Mouse (Mus musculus): ENCODE measurements at regions not wholly inside any gene's neighbourhood (a gene's known extent, or its start where the extent isn't known, plus 50 kb on each side); places are given as distances from the start of the nearest gene placed in this dataset.
"Not testable (repeated sequence)": the region's sequence is repeated elsewhere in the genome, so short reads cannot be mapped to it uniquely, and the experiment has no call there.

DNA sequence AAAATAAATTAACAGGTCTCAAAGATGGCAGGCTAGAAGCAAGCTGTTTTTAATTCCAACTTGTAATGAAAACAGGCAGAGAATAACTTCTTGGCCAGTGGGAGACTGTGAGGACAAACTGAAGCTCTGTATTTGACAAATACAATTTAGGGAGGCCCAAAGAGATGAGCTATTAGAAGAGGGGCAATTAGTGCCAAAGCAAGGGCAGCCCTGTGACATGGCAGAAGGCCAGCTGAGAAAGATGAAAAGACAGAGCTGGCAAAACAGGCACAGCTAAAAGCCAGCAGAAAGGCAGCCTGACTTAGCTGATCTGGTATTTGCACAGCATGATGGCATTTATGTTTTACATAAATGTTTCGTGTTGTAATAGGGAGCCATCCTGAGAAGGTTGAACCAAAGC is 175.0 kb upstream of the Ngly1 start:
- DNase-seq (ENCODE audit: low spot score in 2 of 2): no peak

DNA sequence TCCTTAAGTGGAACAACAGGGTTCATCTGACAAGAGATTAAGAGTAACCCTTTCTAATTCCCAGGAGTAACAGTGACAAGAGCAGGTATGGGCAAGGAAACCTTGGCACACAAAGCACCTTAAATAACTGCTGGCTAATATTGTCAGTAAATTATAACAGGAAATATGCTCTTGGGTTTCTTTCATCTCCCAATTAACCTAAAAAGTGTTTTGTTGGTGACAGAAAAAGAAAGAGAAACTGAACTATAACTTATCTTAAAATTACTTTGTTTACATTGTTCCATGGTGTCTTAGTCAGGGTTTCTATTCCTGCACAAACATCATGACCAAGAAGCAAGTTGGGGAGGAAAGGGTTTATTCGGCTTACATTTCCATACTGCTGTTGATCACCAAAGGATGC is 170.0 kb upstream of the Ngly1 start:
- DNase-seq (ENCODE audit: low spot score in 2 of 2): no peak

DNA sequence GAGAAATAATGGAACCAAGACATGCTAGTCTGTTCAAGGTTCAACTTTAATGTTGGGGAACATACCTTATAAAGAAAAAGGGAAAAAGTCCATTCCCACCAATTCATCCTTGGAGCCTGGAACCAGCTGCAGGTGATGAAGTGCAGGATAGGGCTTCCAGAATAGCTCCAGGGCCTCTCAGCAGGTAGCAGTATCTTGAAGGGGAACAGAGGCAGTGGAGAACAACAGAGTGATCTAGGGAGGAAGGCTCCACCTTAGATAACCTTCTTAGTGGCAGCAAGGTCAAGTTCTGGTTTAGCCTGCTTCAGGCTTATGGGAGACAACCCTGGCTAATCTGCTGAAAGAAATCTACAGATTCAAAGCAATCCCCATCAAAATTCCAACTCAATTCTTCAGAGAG is 161.8 kb upstream of the Ngly1 start:
- DNase-seq (ENCODE audit: low spot score in 2 of 2): not testable (repeated sequence)

DNA sequence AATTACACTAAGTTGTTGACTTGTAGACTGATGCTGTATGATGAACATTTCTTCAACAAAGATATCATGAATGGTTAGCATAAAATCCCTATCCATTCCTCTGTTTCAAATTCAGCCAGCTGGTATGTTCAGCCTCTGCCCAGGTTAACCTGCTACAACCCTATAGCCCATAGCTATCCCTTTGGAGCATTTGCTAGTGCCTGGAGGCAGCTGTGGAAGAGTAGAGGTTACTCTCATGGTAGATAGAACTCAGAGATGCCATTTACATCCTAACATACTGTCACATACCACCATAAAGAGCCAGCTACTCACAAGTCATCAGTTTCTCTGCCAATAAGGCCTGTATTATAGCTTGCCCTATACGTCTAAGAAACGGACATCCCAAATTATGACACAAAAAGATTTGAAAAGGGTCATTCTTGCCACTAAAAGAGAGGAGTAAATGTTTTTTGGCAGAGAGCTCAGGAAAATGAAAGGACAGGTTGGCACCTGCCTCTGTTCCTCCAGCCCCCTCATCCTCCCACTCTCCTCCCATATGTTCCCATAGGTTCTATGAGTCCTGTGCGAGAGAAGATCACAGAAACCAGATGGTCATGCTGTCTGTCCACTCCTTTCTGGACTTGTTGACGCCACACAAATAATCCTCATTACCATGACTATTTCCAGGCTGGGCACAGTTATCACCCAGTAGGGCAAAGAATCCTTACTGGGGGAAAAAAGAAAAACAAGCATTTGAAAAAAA is 156.5 kb upstream of the Ngly1 start:
- DNase-seq (ENCODE audit: low spot score in 2 of 2): peak in 1 of 2 experiments; percentile 26

DNA sequence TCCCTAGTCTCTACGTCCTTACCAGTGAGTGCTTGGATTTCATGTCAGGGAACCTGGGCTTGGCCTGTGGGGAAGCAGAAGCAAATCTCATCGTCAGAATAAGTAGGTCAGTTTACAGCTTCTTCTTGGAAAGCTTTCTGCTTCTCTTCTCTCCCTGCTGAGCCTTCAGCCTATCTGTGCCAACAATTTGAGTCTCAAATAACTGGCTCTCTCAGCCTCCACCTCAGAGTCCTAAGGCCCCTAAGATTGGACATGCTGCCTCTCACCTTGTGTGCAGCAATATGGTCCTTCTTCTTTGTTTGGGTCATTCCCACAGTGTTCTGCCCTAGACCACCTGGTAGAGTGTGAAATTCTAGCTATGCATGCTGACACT is 156.0 kb upstream of the Ngly1 start:
- peak in 1 of 2 experiments; percentile 26 for DNase-seq (ENCODE audit: low spot score in 2 of 2)

DNA sequence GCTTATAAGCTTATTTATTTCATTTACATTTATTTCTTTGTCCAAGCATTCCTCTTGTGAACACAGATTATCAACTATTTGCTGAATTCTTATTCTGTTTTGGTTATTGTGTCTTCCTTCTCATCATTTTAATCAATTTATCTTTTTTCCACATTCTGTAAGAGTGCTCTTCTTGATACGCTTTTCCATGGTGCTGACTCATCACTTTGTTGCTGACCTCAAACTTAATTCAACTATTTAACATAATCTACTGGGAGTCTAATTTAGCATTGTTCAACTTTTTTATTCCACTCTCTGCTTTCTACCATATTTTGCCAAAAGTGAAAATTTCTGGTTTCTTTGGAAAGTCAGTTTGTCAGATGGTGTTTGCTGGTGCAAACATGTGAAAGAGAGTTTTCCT is 139.7 kb upstream of the Ngly1 start:
- no peak for DNase-seq (ENCODE audit: low spot score in 2 of 2)

DNA sequence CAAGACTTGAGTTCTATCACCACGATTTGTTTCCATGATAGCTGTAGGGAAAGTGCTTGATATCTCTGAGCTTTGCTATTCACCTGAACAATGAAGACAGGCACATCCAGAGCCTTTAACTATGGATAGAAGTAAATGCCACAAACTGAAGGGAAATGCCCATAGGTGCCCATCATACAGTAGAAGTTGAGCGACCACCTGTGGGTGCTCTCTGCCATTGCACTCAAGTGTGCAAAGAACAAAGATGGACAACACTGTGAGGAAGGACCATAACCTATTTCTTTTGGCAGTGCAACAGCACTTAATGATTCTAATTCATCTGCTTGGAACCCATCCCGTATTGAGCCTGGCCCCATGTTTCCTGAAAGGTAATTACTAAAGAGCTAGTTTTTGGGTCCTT is 116.4 kb upstream of the Ngly1 start:
- DNase-seq (ENCODE audit: low spot score in 2 of 2): no peak

DNA sequence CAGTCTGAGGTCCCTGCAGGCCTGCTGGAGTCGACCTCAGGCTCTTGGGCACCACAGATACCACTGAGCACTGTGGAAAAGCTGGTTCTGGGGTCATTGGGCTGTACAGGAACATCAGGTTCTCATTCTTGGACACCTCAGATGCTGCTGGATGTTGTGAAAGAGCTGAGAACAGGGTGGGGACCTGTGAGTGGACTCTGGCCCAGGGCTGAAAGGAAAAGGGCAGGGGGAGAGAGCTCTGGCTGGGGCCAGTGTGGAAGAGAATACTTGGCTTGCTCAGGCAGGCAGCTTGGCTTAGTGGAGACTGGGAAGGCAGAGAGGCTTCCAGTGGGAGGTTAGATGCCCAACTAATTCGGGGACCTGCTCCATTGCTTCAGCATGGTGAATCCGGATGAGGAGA is 115.7 kb upstream of the Ngly1 start:
- no peak for DNase-seq (ENCODE audit: low spot score in 2 of 2)

DNA sequence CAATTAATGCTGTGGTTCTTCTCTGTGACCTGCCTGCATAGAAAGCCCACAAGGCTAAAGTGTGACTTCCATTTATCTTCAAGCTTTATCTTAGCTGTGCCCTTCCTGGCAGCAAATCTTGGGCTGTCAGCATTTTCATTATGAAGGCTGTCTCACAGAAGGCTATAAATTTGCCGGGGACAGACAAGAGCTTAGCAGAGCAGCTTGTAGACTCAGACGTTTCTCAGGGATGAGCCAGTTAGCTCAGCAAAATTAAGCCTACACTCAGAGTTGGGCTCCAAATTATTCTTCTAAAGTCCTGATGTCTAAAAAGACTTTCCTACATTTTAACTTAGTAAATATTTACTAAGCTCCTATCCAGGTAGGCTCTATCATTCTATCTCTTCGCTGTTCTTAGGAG is 112.9 kb upstream of the Ngly1 start:
- no peak for DNase-seq (ENCODE audit: low spot score in 2 of 2)

DNA sequence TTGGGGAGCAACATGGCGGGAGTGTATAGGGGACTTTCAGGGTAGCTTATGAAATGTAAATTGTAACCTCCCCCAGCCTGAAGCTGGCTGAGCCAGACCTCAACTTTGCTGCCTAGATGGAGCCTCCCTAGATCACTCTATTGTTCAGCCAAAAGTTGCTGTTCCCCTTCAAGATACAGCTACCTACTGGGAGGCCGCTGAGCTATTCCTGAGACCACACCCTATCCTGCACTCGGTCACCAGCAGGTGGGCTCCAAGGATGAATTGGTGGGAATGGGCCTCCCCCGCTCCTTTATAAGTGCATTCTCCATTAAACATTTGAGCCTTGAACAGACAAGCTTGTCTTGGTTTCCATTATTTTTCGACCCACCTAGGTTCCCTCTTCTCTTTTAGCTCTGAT is 104.8 kb upstream of the Ngly1 start:
- DNase-seq (ENCODE audit: low spot score in 2 of 2): no peak

DNA sequence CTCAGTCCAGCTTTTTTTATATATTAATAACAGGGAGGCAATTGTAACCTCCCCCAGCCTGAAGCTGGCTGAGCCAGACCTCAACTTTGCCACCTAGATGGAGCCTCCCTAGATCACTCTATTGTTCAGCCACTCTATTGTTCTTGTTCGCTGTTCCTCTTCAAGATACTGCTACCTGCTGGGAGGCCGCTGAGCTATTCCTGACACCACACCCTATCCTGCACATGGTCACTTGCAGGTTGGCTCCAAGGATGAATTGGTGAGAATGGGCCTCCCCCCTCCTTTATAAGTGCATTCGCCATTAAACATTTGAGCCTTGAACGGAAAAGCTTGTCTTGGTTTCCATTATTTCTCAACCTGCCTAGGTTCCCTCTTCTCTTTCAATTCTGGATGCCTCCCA is 102.3 kb upstream of the Ngly1 start:
- no peak for DNase-seq (ENCODE audit: low spot score in 2 of 2)

DNA sequence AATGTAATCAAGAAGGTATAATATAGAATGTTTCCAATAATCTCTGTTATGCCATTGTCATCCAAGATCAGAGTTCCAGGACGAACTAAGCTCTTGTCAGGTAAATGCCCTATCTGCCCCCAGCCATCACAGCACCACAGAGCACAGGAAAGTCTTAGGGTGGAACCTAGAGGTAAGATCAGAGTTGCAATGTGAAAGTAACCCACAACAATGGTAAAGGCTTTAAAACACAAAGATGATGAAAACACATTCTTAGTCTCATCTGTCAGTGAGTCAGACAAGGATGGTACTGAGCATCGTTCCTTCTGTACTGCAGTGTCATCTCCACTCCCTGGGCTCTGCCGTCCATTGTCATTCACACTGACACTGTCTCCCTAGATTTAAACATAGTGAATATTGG is 97.3 kb upstream of the Ngly1 start:
- DNase-seq (ENCODE audit: low spot score in 2 of 2): no peak

DNA sequence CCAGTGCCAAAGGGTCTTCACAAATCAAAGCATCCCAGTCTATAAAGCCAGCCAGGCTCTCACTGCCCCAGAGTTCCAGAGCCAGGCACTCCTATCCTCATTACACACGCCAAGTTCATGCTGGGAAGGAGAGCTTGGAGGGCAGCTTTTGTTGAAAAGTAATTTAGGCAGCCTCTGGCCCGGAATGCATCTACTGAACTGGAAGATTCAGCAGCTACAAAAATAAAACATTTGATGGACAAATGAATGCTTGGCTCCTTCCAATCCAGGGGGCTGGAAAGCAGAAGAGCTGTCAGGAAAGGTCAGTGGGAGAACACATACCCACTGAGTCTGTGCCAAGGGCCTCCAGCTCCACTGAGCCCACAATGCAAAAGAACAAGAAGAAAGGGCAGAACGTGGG is 96.4 kb upstream of the Ngly1 start:
- DNase-seq (ENCODE audit: low spot score in 2 of 2): peak in 1 of 2 experiments; percentile 15

DNA sequence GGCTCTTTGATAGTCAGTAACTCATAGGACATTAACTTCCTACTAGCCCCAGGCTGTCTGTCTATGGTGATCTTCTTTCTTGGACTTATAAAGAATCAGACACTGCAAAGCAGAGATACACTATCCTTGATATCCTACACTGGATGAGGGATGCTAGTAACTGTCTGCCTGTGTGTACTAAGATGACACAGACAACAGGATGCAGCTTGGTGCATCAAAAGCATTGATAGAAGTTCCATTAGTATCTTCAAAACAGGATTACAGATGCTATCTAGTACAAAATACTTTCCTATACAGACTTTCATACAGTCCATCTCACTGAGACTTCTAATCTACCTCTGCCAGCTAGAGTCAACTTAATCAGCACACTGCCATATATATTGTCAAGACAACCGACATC is 94.0 kb upstream of the Ngly1 start:
- no peak for DNase-seq (ENCODE audit: low spot score in 2 of 2)

DNA sequence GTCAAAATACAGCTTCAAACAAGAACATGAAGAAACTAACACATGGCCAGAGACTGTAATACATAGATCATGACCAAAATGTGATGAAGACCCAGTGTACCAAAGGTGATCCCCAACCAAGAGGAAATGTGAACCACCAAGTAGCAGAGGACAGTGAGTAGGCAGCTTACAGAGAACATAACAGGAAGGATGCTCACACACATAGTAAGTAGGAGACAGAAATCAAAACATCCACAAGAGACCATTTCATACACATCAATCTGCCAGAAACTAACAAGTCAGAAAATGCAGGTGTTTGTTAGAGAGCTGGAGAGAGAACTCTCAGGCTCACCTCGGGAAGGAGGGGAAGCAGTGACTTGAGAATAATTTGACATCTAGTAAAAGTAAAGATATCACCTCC is 78.9 kb upstream of the Ngly1 start:
- no peak for DNase-seq (ENCODE audit: low spot score in 2 of 2)

DNA sequence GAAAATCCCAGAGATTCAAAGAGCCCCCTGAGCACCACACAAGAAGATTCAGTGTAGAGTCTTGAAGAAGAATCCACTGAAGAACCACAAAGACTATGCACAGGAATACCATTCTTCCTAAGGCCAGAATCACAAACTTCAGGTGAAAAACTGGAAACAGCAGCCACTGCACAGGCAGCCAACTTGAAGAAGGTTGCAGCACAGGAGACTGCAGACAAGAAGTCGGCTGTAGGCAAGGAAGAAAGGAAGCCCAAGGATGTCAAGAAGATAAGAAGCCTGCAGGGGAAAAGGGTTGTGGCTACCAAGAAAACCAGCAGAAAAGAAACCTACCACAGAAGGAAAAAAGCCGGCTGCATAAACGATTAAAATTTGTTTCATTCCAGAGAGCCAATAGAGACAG is 76.8 kb upstream of the Ngly1 start:
- DNase-seq (ENCODE audit: low spot score in 2 of 2): no peak

DNA sequence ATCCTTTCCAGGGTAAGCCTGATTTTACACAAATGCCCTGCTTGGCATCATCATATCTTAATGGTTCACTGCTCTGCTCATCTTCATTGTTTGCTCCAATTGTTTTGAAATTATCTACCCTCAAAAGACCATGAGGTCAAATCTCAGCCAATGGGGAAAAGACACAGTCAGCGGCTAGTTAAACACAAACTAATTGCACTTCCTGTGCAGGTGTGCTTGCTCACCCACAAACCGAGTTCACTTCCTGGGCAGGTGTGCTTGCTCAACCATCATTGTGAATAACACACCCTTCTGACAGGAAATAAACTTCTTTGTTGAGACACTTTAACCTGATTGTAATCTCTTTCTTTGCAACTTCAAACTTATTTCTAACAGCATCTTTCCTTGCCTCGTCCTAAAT is 75.8 kb upstream of the Ngly1 start:
- DNase-seq (ENCODE audit: low spot score in 2 of 2): no peak

DNA sequence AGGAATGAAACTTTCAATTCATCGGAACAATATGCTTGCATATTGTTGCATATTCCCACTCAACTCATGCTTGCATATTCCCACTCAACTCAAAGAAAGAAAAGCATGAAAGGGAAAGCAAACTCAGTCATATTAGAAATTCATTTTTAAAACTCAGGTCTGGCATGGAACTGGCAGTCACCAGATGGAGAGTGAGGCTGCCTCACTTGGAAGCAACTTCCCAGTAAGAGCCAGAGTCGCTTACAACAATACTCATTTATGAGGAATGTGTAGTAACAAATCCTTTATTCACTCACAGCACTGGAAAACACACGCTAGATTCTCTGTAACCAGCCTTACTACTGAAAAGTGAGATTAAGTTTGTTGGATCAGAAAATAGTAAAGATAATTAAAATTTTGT is 70.9 kb upstream of the Ngly1 start:
- DNase-seq (ENCODE audit: low spot score in 2 of 2): no peak

DNA sequence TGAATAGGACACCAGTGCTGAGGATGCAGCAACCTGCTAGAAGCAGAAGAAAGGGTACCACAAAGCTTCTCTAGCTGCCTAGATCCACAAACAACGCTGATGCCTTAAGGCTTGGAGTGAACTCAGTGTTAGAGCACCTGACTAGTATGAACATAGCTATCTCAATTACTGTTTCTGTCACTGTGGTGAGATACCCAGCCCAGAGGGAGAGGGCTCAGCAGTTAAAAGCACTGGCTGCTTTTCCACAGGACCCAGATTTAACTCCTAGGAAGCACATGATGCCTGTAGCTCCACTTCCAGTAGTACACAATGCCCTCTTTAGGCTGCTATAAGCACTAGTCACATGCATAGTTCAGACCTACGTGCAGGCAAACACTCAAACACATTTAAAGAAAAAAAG is 67.3 kb upstream of the Ngly1 start:
- no peak for DNase-seq (ENCODE audit: low spot score in 2 of 2)

DNA sequence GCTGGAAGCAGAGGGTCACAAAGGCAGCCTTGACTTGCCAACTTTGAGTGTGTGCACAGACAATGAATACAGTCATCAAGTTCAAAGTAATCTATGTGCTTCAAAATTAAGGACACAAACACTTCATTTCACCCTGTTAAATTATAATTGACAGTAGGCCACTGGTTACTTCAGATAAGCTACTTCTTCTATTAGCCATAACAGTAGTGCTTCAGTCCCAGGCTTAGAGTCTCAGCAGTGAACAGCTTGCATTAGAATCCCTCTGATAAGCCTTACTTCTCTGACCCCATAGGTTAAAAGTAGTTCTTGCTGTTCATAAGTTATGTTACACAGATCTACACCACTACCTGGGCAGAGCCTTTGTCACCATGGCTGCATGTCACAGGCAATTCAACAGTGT is 63.8 kb upstream of the Ngly1 start:
- no peak for DNase-seq (ENCODE audit: low spot score in 2 of 2)

Measured in left cerebral cortex, adult 8-10 months (tissue).